Mouse (Mus musculus) cortical plate, adult 2 months (tissue): Measurements from ENCODE around the gene Fastkd1. TPM values are rescaled to one million over a fixed set of nuclear protein-coding genes. Genes with fewer than 3 reads are reported as not detected.
"Not testable (repeated sequence)": the region's sequence is repeated elsewhere in the genome, so short reads cannot be mapped to it uniquely, and the experiment has no call there.

ENCODE experiments used
- H3K27ac ChIP-seq: fragments of 200-500 bp; 2 replicates; pipeline ENCODE4 v1.5.1; 2012; ENCODE audit warnings: low read length, control low read depth, inconsistent platforms; ENCODE audit not compliant: insufficient read depth
- H3K4me1 ChIP-seq: fragments of 200-500 bp; 2 replicates; pipeline ENCODE4 v1.6.1; 2011; ENCODE audit warnings: low read length; ENCODE audit not compliant: control insufficient read depth, insufficient read depth
- H3K4me3 ChIP-seq: fragments of 200-500 bp; 2 replicates; pipeline ENCODE4 v1.5.1; 2011; ENCODE audit warnings: mild to moderate bottlenecking, low read length, control low read depth; ENCODE audit not compliant: insufficient read depth
- CTCF ChIP-seq: fragments of 200-500 bp; IDR thresholded peaks from 2 replicates; pipeline ENCODE4 v1.5.1; 2011; ENCODE audit warnings: mild to moderate bottlenecking, control low read depth, low read length; ENCODE audit not compliant: insufficient read depth; ENCODE audit errors: extremely low read depth
- POLR2A ChIP-seq: fragments of 200-500 bp; IDR thresholded peaks from 2 replicates; pipeline ENCODE4 v1.6.1; 2011; ENCODE audit warnings: mild to moderate bottlenecking, low read length, control low read depth; ENCODE audit not compliant: insufficient read depth; ENCODE audit errors: extremely low read depth
- polyA plus RNA-seq: library from polyadenylated mRNA; depleted of rRNA; stranded (reverse); fragments of >200 nt; gene quantifications from 2 replicates; pipeline ENCODE4 v1.2.3, GENCODE M21; 2012; rRNA removed

Fastkd1 gene
- polyA plus RNA-seq, 1 experiment, result 11.4 TPM

DNA sequence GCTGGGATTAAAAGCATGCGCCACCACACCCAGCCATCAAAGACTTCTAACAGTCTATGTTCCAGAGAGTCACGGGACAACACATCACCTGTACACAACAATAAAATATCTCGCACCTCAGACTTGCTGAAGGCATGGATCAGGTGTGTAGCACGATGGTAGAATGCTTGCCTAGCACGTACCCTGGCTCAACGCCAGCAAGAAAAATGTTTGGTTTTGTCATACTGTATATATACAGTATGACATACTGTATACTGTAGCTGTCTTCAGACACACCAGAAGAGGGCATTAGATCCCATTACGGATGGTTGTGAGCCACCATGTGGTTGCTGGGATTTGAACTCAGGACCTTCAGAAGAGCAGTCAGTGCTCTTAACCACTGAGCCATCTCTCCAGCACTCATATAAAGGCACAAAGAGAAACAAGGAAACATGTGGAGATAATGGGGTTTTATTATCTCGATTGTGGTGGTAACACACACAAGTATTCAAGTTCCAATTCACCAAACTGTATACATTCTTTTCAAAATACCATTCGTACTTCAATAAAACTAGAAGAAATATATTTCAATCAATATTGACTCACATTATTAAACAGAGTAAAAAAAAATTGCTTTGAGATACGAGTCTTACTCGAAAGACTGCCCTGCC is 68.2 kb downstream of the Fastkd1 start:
- no peaks in the 10 kb centered on the region for H3K4me1 ChIP-seq
- H3K4me3 ChIP-seq, result no peak overlapping the region
- TF ChIP-seq POLR2A (no peak), CTCF (no peak)
- H3K27ac ChIP-seq, result no peak overlapping the region

DNA sequence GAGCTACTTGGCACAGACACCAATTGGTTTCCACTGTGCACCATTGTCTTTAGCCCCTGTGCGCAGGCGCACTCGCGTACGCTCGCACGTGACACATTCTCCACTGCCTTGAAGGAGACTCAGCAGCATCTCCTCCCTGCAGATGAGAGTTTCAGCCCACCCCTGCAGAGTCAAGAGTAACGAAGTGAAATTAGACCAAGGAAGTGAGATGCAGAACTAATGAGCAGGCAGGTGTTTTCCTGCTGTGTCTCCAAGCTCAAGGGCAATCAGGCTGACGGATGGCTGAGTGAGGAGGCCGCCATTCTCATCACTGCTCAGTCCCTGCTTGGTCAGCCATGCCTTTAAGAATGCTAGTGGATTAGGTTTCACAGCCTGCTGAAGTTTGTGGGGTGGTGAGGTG is 73.2 kb downstream of the Fastkd1 start:
- Histone ChIP-seq H3K27ac (no peak overlapping the region), H3K4me1 (no peaks in the 10 kb centered on the region), H3K4me3 (no peak overlapping the region)
- TF ChIP-seq CTCF (no peak), POLR2A (no peak)

DNA sequence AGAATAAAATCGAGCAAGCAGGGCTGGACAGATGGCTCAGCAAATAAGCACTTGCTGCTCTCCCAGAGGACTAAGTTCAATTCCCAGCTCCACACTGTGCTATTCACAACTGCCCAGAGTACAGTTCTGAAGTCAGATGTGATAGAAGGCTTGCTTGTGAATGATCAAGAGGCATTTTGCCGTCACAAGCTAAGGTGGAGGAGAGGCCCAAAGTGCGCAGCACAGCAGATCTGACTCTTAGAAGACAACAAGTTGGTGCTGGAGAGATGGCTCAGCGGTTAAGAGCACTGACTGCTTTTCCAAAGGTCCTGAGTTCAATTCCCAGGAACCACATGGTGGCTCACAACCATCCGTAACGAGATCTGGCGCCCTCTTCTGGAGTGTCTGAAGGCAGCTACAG is 75.3 kb downstream of the Fastkd1 start:
- H3K4me1 ChIP-seq, H3K4me3 ChIP-seq, H3K27ac ChIP-seq: not testable (repeated sequence)

Other genes with a start within 250 kb of the Fastkd1 start
- 0.04 and 0.10 TPM in 2 replicates for gene Lrp2, start 127.5 kb downstream of the Fastkd1 start, polyA plus RNA-seq
- 28.1 and 36.4 TPM in 2 replicates for gene Bbs5, start 66.3 kb downstream of the Fastkd1 start, polyA plus RNA-seq
- gene Klhl41, start 43.4 kb downstream of the Fastkd1 start, polyA plus RNA-seq, result 0.32 and 0.46 TPM in 2 replicates
- 23.0 and 23.3 TPM in 2 replicates for gene Ppig, start 9.0 kb upstream of the Fastkd1 start, polyA plus RNA-seq
- gene Ccdc173, start 76.1 kb upstream of the Fastkd1 start, polyA plus RNA-seq, result 3.7 TPM in 2 replicates
- 25.5 and 29.9 TPM in 2 replicates for gene Phospho2, start 76.1 kb upstream of the Fastkd1 start, polyA plus RNA-seq
- gene Klhl23, start 108.4 kb upstream of the Fastkd1 start, polyA plus RNA-seq, result 34.7 and 38.1 TPM in 2 replicates
- 80.3 and 88.7 TPM in 2 replicates for gene Ssb, start 148.0 kb upstream of the Fastkd1 start, polyA plus RNA-seq
- 12.7 and 13.6 TPM in 2 replicates for gene Mettl5, start 172.1 kb upstream of the Fastkd1 start, polyA plus RNA-seq
- gene Ubr3, start 183.7 kb upstream of the Fastkd1 start, polyA plus RNA-seq, result 75.8 and 77.6 TPM in 2 replicates